Mouse (Mus musculus) liver, adult (tissue): ENCODE results near the gene Sorcs2.

Source experiments
- GATA4 ChIP-seq: IDR thresholded peaks from 2 replicates; pipeline ENCODE4 v1.6.1; 2014; ENCODE audit warnings: mild to moderate bottlenecking, low read length; ENCODE audit not compliant: insufficient replicate concordance

Sorcs2 gene

GRCm38 (mm10) chr5:36398463-36399364 lies 775 bp upstream of the Sorcs2 start:
- TF ChIP-seq GATA4 = no peak

DNA sequence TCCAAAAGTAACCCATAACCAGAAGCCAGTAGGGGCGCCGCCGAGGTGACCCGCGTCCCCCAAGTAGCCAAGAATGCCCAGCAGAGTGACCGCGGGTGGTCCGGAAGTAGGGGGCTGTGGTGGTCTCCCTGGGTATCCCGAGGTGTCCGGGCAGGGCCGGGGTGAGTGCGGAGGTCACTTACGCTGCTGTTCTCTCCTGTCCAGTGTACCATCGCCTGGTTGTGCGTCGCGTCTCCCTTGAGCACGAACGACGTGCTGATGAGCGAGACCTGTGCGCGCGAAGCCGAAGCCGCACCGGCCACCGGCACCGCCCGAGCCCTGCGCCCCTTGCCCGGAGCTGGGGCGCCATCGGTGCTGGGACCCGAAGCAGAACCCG lies 567 bp downstream of the Sorcs2 start:
- TF ChIP-seq GATA4 = no peak

DNA sequence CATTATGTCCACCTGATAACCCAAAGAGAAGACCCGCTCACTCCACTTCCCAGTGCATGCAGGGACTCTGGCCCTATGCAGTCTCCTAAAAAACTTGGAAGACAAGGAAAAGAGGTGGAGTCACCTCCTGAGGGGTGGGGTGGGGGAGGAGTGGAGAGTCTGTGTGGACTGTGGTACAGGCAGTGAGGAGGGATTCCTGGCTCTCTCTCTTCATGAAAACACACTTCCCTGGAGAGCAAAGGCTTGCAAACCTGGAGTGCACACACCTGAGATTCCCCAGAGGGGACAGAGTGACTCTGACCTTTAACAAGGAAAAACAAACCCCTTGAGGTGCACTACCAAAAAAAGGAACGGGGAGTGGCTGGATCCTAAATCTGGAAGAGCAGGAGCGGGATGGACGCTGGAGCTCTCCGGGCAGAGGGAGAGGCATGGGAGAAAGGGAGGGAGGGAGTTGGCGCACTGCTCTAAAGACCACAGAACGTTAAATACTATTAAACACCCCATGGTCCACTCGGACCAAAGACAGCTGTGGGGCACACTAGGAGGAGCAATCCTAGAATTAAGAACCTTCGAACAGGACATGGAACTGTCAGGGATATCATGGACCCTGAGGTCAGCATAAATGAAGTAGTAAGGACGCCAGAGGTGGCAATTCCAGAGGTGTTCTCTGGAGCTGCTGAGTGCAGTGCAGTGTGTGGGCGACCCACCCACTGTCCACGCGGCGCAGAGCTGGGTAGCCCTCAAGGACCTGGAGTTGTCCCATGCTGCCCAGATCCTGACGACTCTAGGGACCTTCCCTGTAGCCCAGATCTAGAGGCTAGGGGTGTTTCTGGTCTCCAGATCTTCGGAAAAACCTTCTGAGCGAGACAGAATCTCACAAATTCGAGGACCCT lies 1.2 kb downstream of the Sorcs2 start:
- TF ChIP-seq GATA4 = no peak

DNA sequence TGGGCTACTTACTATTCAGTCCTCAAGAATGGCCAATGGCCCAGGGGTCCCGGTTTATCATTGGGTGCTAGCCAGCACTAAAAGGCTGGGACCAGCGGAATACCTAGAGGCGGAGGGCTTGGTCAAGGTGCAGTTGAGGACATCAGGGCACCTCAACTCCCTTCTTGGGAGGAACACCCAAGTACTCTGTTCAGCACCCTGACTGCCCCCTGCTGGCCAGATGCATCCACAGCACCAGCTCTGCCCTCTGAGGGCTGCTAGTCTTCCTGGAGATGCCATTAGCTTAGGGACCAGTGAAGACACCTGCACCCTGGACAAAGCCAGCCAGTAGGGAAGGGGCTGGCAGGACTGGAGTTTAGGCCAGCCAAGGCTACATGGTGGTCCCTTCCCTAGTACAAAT lies 1.9 kb downstream of the Sorcs2 start:
- TF ChIP-seq GATA4 = no peak

- TF ChIP-seq GATA4 = no peak
Observed at GRCm38 (mm10) chr5:36394840-36395515, 3.0 kb downstream of the Sorcs2 start.

DNA sequence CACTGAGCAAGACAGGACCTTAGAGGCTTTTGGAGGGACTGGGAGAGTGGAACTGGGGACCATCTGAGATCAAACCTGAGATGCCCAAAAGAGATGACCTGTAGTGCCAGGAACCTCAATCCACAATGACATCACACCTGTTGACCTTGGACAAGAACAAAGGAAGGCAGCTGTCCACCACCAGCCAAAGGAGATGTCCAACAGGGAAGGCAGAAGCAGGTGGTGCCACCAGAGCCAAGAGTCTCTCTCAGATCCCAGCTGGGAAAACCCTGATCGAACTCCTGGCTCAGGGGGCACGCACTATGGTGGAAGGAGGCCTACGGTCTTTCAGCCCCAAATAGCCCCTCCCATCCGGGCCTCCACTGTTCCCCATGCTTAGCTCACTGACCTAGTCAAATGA lies 6.2 kb downstream of the Sorcs2 start:
- TF ChIP-seq GATA4 = no peak

GRCm38 (mm10) chr5:36389731-36390590 lies 8.0 kb downstream of the Sorcs2 start:
- no peak for TF ChIP-seq GATA4

DNA sequence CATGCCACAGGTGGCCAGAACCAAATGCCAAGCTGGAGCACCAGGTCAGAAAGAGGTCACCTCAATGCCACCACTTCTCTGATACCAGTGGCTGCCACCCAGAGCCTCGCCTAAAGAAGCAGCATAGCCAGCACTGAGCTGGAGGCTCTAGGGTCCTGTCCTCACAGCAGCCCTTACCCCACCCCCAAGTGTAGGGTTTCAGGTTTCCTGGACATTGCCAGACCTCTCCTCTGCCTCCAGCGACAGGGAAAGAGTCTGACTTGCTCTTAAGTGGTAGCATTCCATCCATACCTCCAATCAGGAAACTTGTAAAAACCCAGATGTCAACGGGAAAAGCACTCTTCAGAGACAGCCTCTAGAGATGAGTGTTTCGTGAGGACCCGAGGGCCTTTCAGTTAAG lies 12.9 kb downstream of the Sorcs2 start:
- TF ChIP-seq GATA4 = no peak

DNA sequence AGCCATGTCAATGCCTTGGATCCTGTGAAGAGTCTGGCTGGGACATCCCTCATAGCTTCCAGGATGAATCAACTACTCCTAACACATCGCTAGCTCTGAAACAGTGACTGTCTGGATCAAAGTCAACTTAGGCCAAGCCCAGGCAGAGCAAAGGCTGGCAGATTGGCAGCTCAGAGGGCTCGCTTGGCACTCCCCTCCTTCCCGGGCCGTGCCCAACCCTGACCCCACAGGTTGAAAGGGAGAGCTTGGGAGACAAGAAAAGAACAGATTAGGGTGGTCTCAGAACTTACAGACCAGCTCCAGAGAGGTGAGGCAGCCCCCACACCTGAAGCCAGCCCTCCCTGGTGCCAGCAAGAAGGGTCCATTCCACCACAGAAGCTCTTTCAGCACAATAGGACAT lies 14.5 kb downstream of the Sorcs2 start:
- TF ChIP-seq GATA4 = no peak

GRCm38 (mm10) chr5:36382721-36383120 lies 15.2 kb downstream of the Sorcs2 start:
- no peak for TF ChIP-seq GATA4

DNA sequence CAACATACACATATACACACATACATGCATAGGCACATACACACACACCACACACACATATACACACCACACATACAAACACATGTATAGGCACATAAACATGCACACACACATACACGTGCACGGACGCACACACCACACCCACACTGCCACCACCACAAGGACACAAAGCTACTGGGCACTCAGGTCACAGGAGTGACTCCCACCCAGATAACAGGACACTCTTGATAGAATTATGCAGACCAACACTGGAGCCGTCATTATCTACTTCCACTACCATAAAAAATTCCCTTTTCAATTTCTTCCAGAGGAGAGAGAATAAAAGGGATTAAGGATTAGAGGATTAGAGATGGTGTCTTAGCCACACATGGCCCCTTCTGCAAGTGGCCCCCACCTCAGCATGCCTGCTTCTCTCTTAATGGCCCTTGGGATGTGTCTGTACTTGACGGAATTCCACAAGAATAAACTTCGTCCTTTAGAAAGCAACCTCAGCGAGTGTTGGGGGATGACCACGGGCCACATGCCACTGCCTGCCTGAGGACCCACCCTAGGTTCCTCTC lies 15.7 kb downstream of the Sorcs2 start:
- no peak for TF ChIP-seq GATA4

GRCm38 (mm10) chr5:36379938-36380511 lies 17.9 kb downstream of the Sorcs2 start:
- TF ChIP-seq GATA4 = no peak

DNA sequence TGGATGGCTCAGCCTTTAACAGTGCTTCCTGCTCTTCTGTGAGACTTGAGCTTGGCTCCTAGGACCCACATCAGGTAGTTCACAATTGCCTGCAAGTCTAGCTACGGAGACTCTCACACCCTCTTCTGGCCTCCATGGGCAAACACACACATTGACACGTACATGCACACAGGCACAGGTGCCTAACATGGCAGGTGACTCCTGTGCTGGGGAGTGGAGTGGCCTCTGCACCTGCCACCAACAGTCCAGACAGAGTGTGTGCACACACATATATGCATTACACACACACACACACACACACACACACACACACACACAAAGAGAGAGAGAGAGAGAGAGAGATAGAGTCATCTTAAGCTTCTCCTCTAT lies 19.6 kb downstream of the Sorcs2 start:
- TF ChIP-seq GATA4 = no peak
